Mouse (Mus musculus) ES-E14 (cell line): ENCODE measurements around the gene Fam222b. TPM values are rescaled to one million over a fixed set of nuclear protein-coding genes. Genes with fewer than 3 reads are reported as not detected.

Experiments used
- DNase-seq: peaks from one replicate; pipeline ENCODE4 v3.0.0-alpha.2; 2013; ENCODE audit warnings: low read depth, low spot score
- H3K27ac ChIP-seq: 2 replicates; pipeline ENCODE4 v1.5.1; 2012; ENCODE audit warnings: low read depth, mild to moderate bottlenecking, low read length, moderate library complexity, mixed read lengths; ENCODE audit not compliant: poor library complexity, insufficient read depth, severe bottlenecking
- H3K36me3 ChIP-seq: 2 replicates; pipeline ENCODE4 v1.6.1; 2012; ENCODE audit warnings: mild to moderate bottlenecking, low read length, moderate library complexity, mixed read lengths; ENCODE audit not compliant: control insufficient read depth, poor library complexity, insufficient read depth, severe bottlenecking
- H3K4me1 ChIP-seq, 2 experiments: fragments of 150-350 bp in 1 of 2; sonication (generic) in 1 of 2; 2 replicates each; pipeline ENCODE4 v1.6.1; 2012; ENCODE audit warnings: low read length in 2 of 2, mild to moderate bottlenecking in 1 of 2, mixed read lengths in 1 of 2; ENCODE audit not compliant: control insufficient read depth in 2 of 2, insufficient read depth in 2 of 2, poor library complexity in 1 of 2
- H3K4me3 ChIP-seq, 2 experiments: fragments of 150-350 bp in 1 of 2; sonication (generic) in 1 of 2; 2 replicates each; pipeline ENCODE4 v1.5.1; 2012; ENCODE audit warnings: low read length in 2 of 2, low read depth in 1 of 2, mild to moderate bottlenecking in 1 of 2, mixed read lengths in 1 of 2; ENCODE audit not compliant: insufficient read depth in 1 of 2, poor library complexity in 1 of 2, severe bottlenecking in 1 of 2
- H3K9ac ChIP-seq: 2 replicates; pipeline ENCODE4 v1.6.1; 2012; ENCODE audit warnings: low read depth, mild to moderate bottlenecking, low read length, mixed read lengths; ENCODE audit not compliant: poor library complexity, insufficient read depth, severe bottlenecking
- H3K9me3 ChIP-seq: fragments of 150-350 bp; sonication (generic); 2 replicates; pipeline ENCODE4 v1.6.1; 2012; ENCODE audit warnings: low read depth, mild to moderate bottlenecking, low read length; ENCODE audit not compliant: control insufficient read depth, insufficient read depth
- CHD2 ChIP-seq: IDR thresholded peaks from 2 replicates; pipeline ENCODE4 v1.6.1; 2014; ENCODE audit warnings: mild to moderate bottlenecking, low read depth, low read length, inconsistent platforms
- HCFC1 ChIP-seq: IDR thresholded peaks from 2 replicates; pipeline ENCODE4 v1.6.1; 2012; ENCODE audit warnings: low read length, inconsistent platforms, borderline replicate concordance; ENCODE audit not compliant: insufficient read depth
- MAFK ChIP-seq: IDR thresholded peaks from 2 replicates; pipeline ENCODE4 v1.6.1; 2014; ENCODE audit warnings: mild to moderate bottlenecking, low read depth, low read length, inconsistent platforms; ENCODE audit not compliant: insufficient read depth
- ZC3H11A ChIP-seq: IDR thresholded peaks from 2 replicates; pipeline ENCODE4 v1.6.1; 2012; ENCODE audit warnings: low read depth, mild to moderate bottlenecking, inconsistent platforms, low read length, borderline replicate concordance
- ZNF384 ChIP-seq: IDR thresholded peaks from 2 replicates; pipeline ENCODE4 v1.6.1; 2012; ENCODE audit warnings: low read depth, low read length, inconsistent platforms
- in situ Hi-C, 2 experiments: fragments of 600-800 bp; cut with MboI; formaldehyde crosslinking; loops; one replicate each; pipeline ENCODE4 v1.15.1; 2025; ENCODE audit warnings: low sequenced_read_pairs in 2 of 2, inconsistent platforms in 1 of 2; ENCODE audit not compliant: unreplicated experiment in 2 of 2
- total RNA-seq: library from RNA; depleted of rRNA; stranded (reverse); fragments of 300-350 nt; gene quantifications from 2 replicates; pipeline ENCODE4 v1.2.3, GENCODE M21; 2012

The Fam222b gene
- total RNA-seq, 1 experiment: 11.7 TPM

- peak; percentile 97 for DNase-seq
- in situ Hi-C loops: no loop called here
- peak; percentile 86 for TF ChIP-seq CHD2
- no peak for TF ChIP-seq ZNF384
- no peak for TF ChIP-seq MAFK
- H3K27ac ChIP-seq: no peak overlapping the region; the same call in 1 of the 2 replicates
- H3K4me1 ChIP-seq: peaks cover 0 to 3% of the 10 kb centered on the region in 2 experiments; a peak in 2 of 4 replicates
- H3K9me3 ChIP-seq: no peaks in the 10 kb centered on the region
- H3K36me3 ChIP-seq: no peaks in the 10 kb centered on the region
- H3K9ac ChIP-seq: peak overlapping the region; percentile 72
- peak overlapping the region; percentile 70 to 73 for H3K4me3 ChIP-seq
These were observed 21.1 kb downstream of the Fam222b start for GRCm38 (mm10) chr11:78115367-78116145.

GRCm38 (mm10) chr11:78116146-78116410, 21.6 kb downstream of the Fam222b start:
- no peaks in the 10 kb centered on the region for H3K9me3 ChIP-seq
- H3K27ac ChIP-seq: no peak overlapping the region; the same call in 1 of the 2 replicates
- peak overlapping the region; percentile 53 to 67 for H3K4me3 ChIP-seq
- H3K4me1 ChIP-seq: peaks cover 0 to 3% of the 10 kb centered on the region in 2 experiments; a peak in 2 of 4 replicates
- H3K9ac ChIP-seq: peak overlapping the region; percentile 14; the same call in 1 of the 2 replicates
- H3K36me3 ChIP-seq: no peaks in the 10 kb centered on the region
- TF ChIP-seq ZNF384 (no peak), MAFK (no peak), HCFC1 (no peak), ZC3H11A (no peak), CHD2 (no peak)
- in situ Hi-C loops: no loop called here
- DNase-seq: no peak

- Histone ChIP-seq H3K4me1 (peaks cover under 1 to 4% of the 10 kb centered on the region in 2 experiments; a peak in 2 of 4 replicates), H3K4me3 (no peak overlapping the region), H3K9me3 (no peaks in the 10 kb centered on the region), H3K9ac (no peak overlapping the region), H3K36me3 (no peaks in the 10 kb centered on the region), H3K27ac (no peak overlapping the region)
- no peak for DNase-seq
- TF ChIP-seq ZC3H11A (no peak), HCFC1 (no peak), MAFK (no peak), ZNF384 (no peak), CHD2 (no peak)
- in situ Hi-C loops: no loop called here
These were observed 24.0 kb downstream of the Fam222b start for GRCm38 (mm10) chr11:78118467-78118866.

- TF ChIP-seq ZNF384 (no peak), ZC3H11A (no peak), CHD2 (no peak), MAFK (no peak), HCFC1 (no peak)
- in situ Hi-C loops: no loop called here
- no peaks in the 10 kb centered on the region for H3K9me3 ChIP-seq
- no peak overlapping the region for H3K4me3 ChIP-seq
- H3K9ac ChIP-seq: no peak overlapping the region
- DNase-seq: no peak
- peaks cover 1 to 2% of the 10 kb centered on the region in 2 experiments; a peak in 1 of 4 replicates for H3K4me1 ChIP-seq
- no peaks in the 10 kb centered on the region for H3K36me3 ChIP-seq
- no peak overlapping the region for H3K27ac ChIP-seq
These were observed 25.4 kb downstream of the Fam222b start for GRCm38 (mm10) chr11:78119898-78120297.

GRCm38 (mm10) chr11:78121176-78121575, 26.7 kb downstream of the Fam222b start:
- Histone ChIP-seq H3K27ac (no peak overlapping the region), H3K4me1 (peaks cover 3 to 4% of the 10 kb centered on the region in 2 experiments; a peak in 2 of 4 replicates), H3K36me3 (no peaks in the 10 kb centered on the region), H3K9me3 (no peaks in the 10 kb centered on the region), H3K9ac (no peak overlapping the region), H3K4me3 (no peak overlapping the region)
- no peak for TF ChIP-seq ZC3H11A
- no peak for TF ChIP-seq HCFC1
- TF ChIP-seq CHD2: no peak
- TF ChIP-seq MAFK: no peak
- no peak for TF ChIP-seq ZNF384
- in situ Hi-C loops: no loop called here
- no peak for DNase-seq
